Mouse (Mus musculus): ENCODE measurements at regions not wholly inside any gene's neighbourhood (a gene's known extent, or its start where the extent isn't known, plus 50 kb on each side); places are given as distances from the start of the nearest gene placed in this dataset.
"Not testable (repeated sequence)": the region's sequence is repeated elsewhere in the genome, so short reads cannot be mapped to it uniquely, and the experiment has no call there.

GRCm38 (mm10) chr12:51147963-51148362, 199.9 kb upstream of the G2e3 start:
- ATAC-seq (replicated peaks in 1 of 2; ENCODE audit: insufficient read depth in 1 of 2, low FRiP score in 2 of 2, low TSS enrichment in 1 of 2, low read depth in 1 of 2, poor library complexity in 2 of 2, severe bottlenecking in 2 of 2) = no peak

- ATAC-seq (replicated peaks in 1 of 2; ENCODE audit: insufficient read depth in 1 of 2, low FRiP score in 2 of 2, low TSS enrichment in 1 of 2, low read depth in 1 of 2, poor library complexity in 2 of 2, severe bottlenecking in 2 of 2) = no peak
These were observed 204.0 kb upstream of the G2e3 start for GRCm38 (mm10) chr12:51143840-51144239.

GRCm38 (mm10) chr12:51143196-51143595, 204.7 kb upstream of the G2e3 start:
- ATAC-seq (replicated peaks in 1 of 2; ENCODE audit: insufficient read depth in 1 of 2, low FRiP score in 2 of 2, low TSS enrichment in 1 of 2, low read depth in 1 of 2, poor library complexity in 2 of 2, severe bottlenecking in 2 of 2) = no peak

GRCm38 (mm10) chr12:51133676-51134075, 214.2 kb upstream of the G2e3 start:
- not testable (repeated sequence) for ATAC-seq (replicated peaks in 1 of 2; ENCODE audit: insufficient read depth in 1 of 2, low FRiP score in 2 of 2, low TSS enrichment in 1 of 2, low read depth in 1 of 2, poor library complexity in 2 of 2, severe bottlenecking in 2 of 2)

- no peak for ATAC-seq (replicated peaks in 1 of 2; ENCODE audit: insufficient read depth in 1 of 2, low FRiP score in 2 of 2, low TSS enrichment in 1 of 2, low read depth in 1 of 2, poor library complexity in 2 of 2, severe bottlenecking in 2 of 2)
These were observed 219.6 kb upstream of the G2e3 start for GRCm38 (mm10) chr12:51128274-51128673.

GRCm38 (mm10) chr12:51118781-51119180, 229.1 kb upstream of the G2e3 start:
- no peak for ATAC-seq (replicated peaks in 1 of 2; ENCODE audit: insufficient read depth in 1 of 2, low FRiP score in 2 of 2, low TSS enrichment in 1 of 2, low read depth in 1 of 2, poor library complexity in 2 of 2, severe bottlenecking in 2 of 2)

- ATAC-seq (replicated peaks in 1 of 2; ENCODE audit: insufficient read depth in 1 of 2, low FRiP score in 2 of 2, low TSS enrichment in 1 of 2, low read depth in 1 of 2, poor library complexity in 2 of 2, severe bottlenecking in 2 of 2) = no peak
These were observed 229.7 kb upstream of the G2e3 start for GRCm38 (mm10) chr12:51118021-51118694.

- no peak for ATAC-seq (replicated peaks in 1 of 2; ENCODE audit: insufficient read depth in 1 of 2, low FRiP score in 2 of 2, low TSS enrichment in 1 of 2, low read depth in 1 of 2, poor library complexity in 2 of 2, severe bottlenecking in 2 of 2)
These were observed 230.3 kb upstream of the G2e3 start for GRCm38 (mm10) chr12:51117436-51118020.

GRCm38 (mm10) chr12:51111811-51112210, 236.1 kb upstream of the G2e3 start:
- no peak for ATAC-seq (replicated peaks in 1 of 2; ENCODE audit: insufficient read depth in 1 of 2, low FRiP score in 2 of 2, low TSS enrichment in 1 of 2, low read depth in 1 of 2, poor library complexity in 2 of 2, severe bottlenecking in 2 of 2)

- no peak for ATAC-seq (replicated peaks in 1 of 2; ENCODE audit: insufficient read depth in 1 of 2, low FRiP score in 2 of 2, low TSS enrichment in 1 of 2, low read depth in 1 of 2, poor library complexity in 2 of 2, severe bottlenecking in 2 of 2)
These were observed 239.8 kb upstream of the G2e3 start for GRCm38 (mm10) chr12:51108044-51108443.

- no peak for ATAC-seq (replicated peaks in 1 of 2; ENCODE audit: insufficient read depth in 1 of 2, low FRiP score in 2 of 2, low TSS enrichment in 1 of 2, low read depth in 1 of 2, poor library complexity in 2 of 2, severe bottlenecking in 2 of 2)
These were observed 244.3 kb upstream of the G2e3 start for GRCm38 (mm10) chr12:51103541-51104042.

- no peak for ATAC-seq (replicated peaks in 1 of 2; ENCODE audit: insufficient read depth in 1 of 2, low FRiP score in 2 of 2, low TSS enrichment in 1 of 2, low read depth in 1 of 2, poor library complexity in 2 of 2, severe bottlenecking in 2 of 2)
These were observed 246.2 kb upstream of the G2e3 start for GRCm38 (mm10) chr12:51101636-51102035.

- ATAC-seq (replicated peaks in 1 of 2; ENCODE audit: insufficient read depth in 1 of 2, low FRiP score in 2 of 2, low TSS enrichment in 1 of 2, low read depth in 1 of 2, poor library complexity in 2 of 2, severe bottlenecking in 2 of 2) = no peak
These were observed 247.0 kb upstream of the G2e3 start for GRCm38 (mm10) chr12:51100868-51101267.

- no peak for ATAC-seq (replicated peaks in 1 of 2; ENCODE audit: insufficient read depth in 1 of 2, low FRiP score in 2 of 2, low TSS enrichment in 1 of 2, low read depth in 1 of 2, poor library complexity in 2 of 2, severe bottlenecking in 2 of 2)
These were observed 251.9 kb upstream of the G2e3 start for GRCm38 (mm10) chr12:51095974-51096373.

- no peak for ATAC-seq (replicated peaks in 1 of 2; ENCODE audit: insufficient read depth in 1 of 2, low FRiP score in 2 of 2, low TSS enrichment in 1 of 2, low read depth in 1 of 2, poor library complexity in 2 of 2, severe bottlenecking in 2 of 2)
These were observed 258.5 kb upstream of the G2e3 start for GRCm38 (mm10) chr12:51089324-51089723.

GRCm38 (mm10) chr12:51081809-51082208, 266.1 kb upstream of the G2e3 start:
- no peak for ATAC-seq (replicated peaks in 1 of 2; ENCODE audit: insufficient read depth in 1 of 2, low FRiP score in 2 of 2, low TSS enrichment in 1 of 2, low read depth in 1 of 2, poor library complexity in 2 of 2, severe bottlenecking in 2 of 2)

- ATAC-seq (replicated peaks in 1 of 2; ENCODE audit: insufficient read depth in 1 of 2, low FRiP score in 2 of 2, low TSS enrichment in 1 of 2, low read depth in 1 of 2, poor library complexity in 2 of 2, severe bottlenecking in 2 of 2) = no peak
These were observed 274.4 kb upstream of the G2e3 start for GRCm38 (mm10) chr12:51073503-51073902.

GRCm38 (mm10) chr12:51060931-51061330, 286.9 kb upstream of the G2e3 start:
- no peak for ATAC-seq (replicated peaks in 1 of 2; ENCODE audit: insufficient read depth in 1 of 2, low FRiP score in 2 of 2, low TSS enrichment in 1 of 2, low read depth in 1 of 2, poor library complexity in 2 of 2, severe bottlenecking in 2 of 2)

GRCm38 (mm10) chr12:51058569-51058968, 289.3 kb upstream of the G2e3 start:
- ATAC-seq (replicated peaks in 1 of 2; ENCODE audit: insufficient read depth in 1 of 2, low FRiP score in 2 of 2, low TSS enrichment in 1 of 2, low read depth in 1 of 2, poor library complexity in 2 of 2, severe bottlenecking in 2 of 2) = no peak

All from hematopoietic stem cell, adult 5-6 weeks (primary cell).